9 mouse cellular contexts compared by ENCODE assay signal in the genomic region with DNA sequence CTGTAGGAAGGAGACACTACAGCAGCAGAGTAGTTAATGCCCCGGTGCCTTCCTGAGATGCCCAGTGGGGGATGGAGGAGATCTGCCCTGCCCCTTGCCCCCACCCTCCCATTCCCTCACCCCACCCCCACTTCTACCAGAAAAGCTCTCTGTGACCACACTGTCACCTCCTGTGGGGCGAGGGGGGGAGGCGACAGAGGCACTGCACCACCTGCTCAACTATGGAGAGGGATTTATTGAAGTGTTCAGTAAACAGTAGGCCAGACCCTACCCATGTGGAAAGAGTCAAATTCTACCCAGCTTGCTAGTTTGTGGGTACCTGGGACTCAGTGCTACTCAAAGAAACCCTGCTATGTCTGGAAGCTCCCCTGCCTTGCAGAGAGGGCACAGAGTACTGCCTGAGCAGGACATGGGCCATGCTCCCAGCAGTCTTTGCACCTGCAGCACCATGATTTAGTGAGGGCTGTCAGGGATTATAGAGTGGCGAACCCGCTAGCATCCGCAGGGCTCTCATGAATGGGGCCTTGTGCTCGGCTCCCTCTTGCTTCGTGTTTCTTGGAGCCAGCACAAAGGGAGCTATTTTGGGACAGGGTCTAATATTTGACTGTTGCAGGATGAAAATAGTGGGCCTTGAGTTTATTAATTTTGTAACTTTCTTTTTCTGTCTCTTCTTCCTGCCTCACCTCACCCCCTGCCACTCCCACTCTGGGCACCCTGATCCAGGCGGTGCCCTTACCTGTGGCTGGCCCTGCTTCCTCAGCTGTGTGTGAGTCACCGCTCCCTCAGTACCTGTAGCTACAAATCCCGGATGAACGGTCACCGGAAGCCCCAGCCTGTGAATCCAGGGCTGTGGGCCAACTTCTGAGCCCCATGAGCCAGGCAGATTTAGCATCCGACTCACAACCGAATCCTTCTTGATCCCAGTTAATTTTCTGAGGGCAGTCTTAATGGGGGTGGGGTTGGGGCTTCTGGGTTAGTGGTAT.
DNase-seq lines count a peak whose midpoint lies in the region; ATAC-seq and TF ChIP-seq lines count a peak whose summit lies in the region.
"Had no signal": no experiment of that assay in that cellular context is flagged by ENCODE, and none has a peak within 500 bp of the region (broad histone marks: within the 10 kb centered on the region; RNA-seq: fewer than 3 reads in every experiment).

No protein-coding gene starts in this region.

- no peak overlapping the region for H3K4me3 ChIP-seq in midbrain, embryonic 10.5 days
- no peak overlapping the region for H3K4me3 ChIP-seq in midbrain, postnatal 0 days (ENCODE audit: low read depth, low read length)
- H3K4me3 ChIP-seq in limb, embryonic 10.5 days = no peak overlapping the region
- H3K4me3 ChIP-seq in neural tube, embryonic 13.5 days = no peak overlapping the region

- peaks cover 25% of the 10 kb centered on the region for H3K4me1 ChIP-seq in midbrain, embryonic 10.5 days
- H3K4me1 ChIP-seq in midbrain, postnatal 0 days (ENCODE audit: insufficient read depth, low read length) = no peaks in the 10 kb centered on the region
- H3K4me1 ChIP-seq in limb, embryonic 10.5 days = peaks cover 18% of the 10 kb centered on the region
- H3K4me1 ChIP-seq in neural tube, embryonic 13.5 days (replicated peaks) = peaks cover 17% of the 10 kb centered on the region

- ATAC-seq in midbrain, postnatal 0 days (ENCODE audit: low FRiP score) = no peak
- peak; percentile 82 for ATAC-seq in neural tube, embryonic 13.5 days (ENCODE audit: low read depth)
- no peak for ATAC-seq in granulocyte monocyte progenitor cell, adult 5-6 weeks (replicated peaks; ENCODE audit: poor library complexity, severe bottlenecking)

- WGBS in midbrain, embryonic 10.5 days = 74% methylated on average over 15 of the region's 15 CpGs
- 52% methylated on average over 15 of the region's 15 CpGs for WGBS in midbrain, postnatal 0 days
- 66% methylated on average over 15 of the region's 15 CpGs for WGBS in limb, embryonic 10.5 days
- WGBS in neural tube, embryonic 13.5 days = 33% methylated on average over 15 of the region's 15 CpGs

- H3K4me2 ChIP-seq in midbrain, postnatal 0 days (ENCODE audit: low read depth, low read length, poor library complexity, severe bottlenecking) = no peak overlapping the region
- H3K4me2 ChIP-seq in neural tube, embryonic 13.5 days = no peak overlapping the region

- H3K27ac ChIP-seq in midbrain, embryonic 10.5 days (replicated peaks) = peak overlapping the region; percentile 57
- no peak overlapping the region for H3K27ac ChIP-seq in midbrain, postnatal 0 days (ENCODE audit: low read depth, low read length)
- peak overlapping the region; percentile 83 for H3K27ac ChIP-seq in limb, embryonic 10.5 days
- peak overlapping the region; percentile 59 for H3K27ac ChIP-seq in neural tube, embryonic 13.5 days (replicated peaks)
- H3K27ac ChIP-seq: liver, embryonic 14.5 days had no signal

- no peaks in the 10 kb centered on the region for H3K36me3 ChIP-seq in midbrain, embryonic 10.5 days
- no peaks in the 10 kb centered on the region for H3K36me3 ChIP-seq in midbrain, postnatal 0 days (ENCODE audit: insufficient read depth, low read length)
- H3K36me3 ChIP-seq in limb, embryonic 10.5 days = no peaks in the 10 kb centered on the region
- H3K36me3 ChIP-seq in neural tube, embryonic 13.5 days = no peaks in the 10 kb centered on the region

- no peak overlapping the region for H3K9ac ChIP-seq in midbrain, postnatal 0 days (replicated peaks; ENCODE audit: low read length, poor library complexity, severe bottlenecking)
- H3K9ac ChIP-seq in neural tube, embryonic 13.5 days = no peak overlapping the region
- H3K9ac ChIP-seq: liver, embryonic 14.5 days had no signal

- DNase-seq in midbrain, embryonic 10.5 days (ENCODE audit: low spot score) = no peak
- DNase-seq in midbrain, postnatal 0 days (ENCODE audit: low spot score) = no peak
- DNase-seq in forelimb bud, embryonic 11.5 days (ENCODE audit: low read depth, low spot score) = peak; percentile 64
- DNase-seq in limb, embryonic 10.5 days (ENCODE audit: low spot score) = peak; percentile 54
- DNase-seq in layer of hippocampus, adult 9-11 months = no peak
- DNase-seq: kidney, adult 18-20 months had no signal

- peaks cover 4% of the 10 kb centered on the region; the same call in 1 of the 2 replicates for H3K9me3 ChIP-seq in midbrain, embryonic 10.5 days (replicated peaks)
- no peaks in the 10 kb centered on the region for H3K9me3 ChIP-seq in midbrain, postnatal 0 days (ENCODE audit: low read length)
- no peaks in the 10 kb centered on the region for H3K9me3 ChIP-seq in limb, embryonic 10.5 days (replicated peaks)
- no peaks in the 10 kb centered on the region for H3K9me3 ChIP-seq in neural tube, embryonic 13.5 days

- H3K27me3 ChIP-seq in midbrain, embryonic 10.5 days (ENCODE audit: low read depth, poor library complexity, severe bottlenecking) = no peaks in the 10 kb centered on the region
- no peaks in the 10 kb centered on the region for H3K27me3 ChIP-seq in midbrain, postnatal 0 days (ENCODE audit: insufficient read depth, low read length)
- H3K27me3 ChIP-seq in limb, embryonic 10.5 days (ENCODE audit: low read depth, poor library complexity, severe bottlenecking) = no peaks in the 10 kb centered on the region
- H3K27me3 ChIP-seq in neural tube, embryonic 13.5 days = no peaks in the 10 kb centered on the region

- TF ChIP-seq CTCF in midbrain, postnatal 0 days (IDR thresholded peaks at IDR 0.05) = no peak

Comparison
In these comparisons a context has a peak if more than half of its experiments do, and no peak if none do; other contexts are left out.
1. DNase-seq: peak in forelimb bud, embryonic 11.5 days (single experiment) and limb, embryonic 10.5 days (single experiment); none in midbrain, embryonic 10.5 days (single experiment), midbrain, postnatal 0 days (single experiment) and layer of hippocampus, adult 9-11 months (single experiment).